Mouse (Mus musculus): ENCODE measurements around the gene Crlf3. TPM values are rescaled to one million over a fixed set of nuclear protein-coding genes. Genes with fewer than 3 reads are reported as not detected.
"Not testable (repeated sequence)": the region's sequence is repeated elsewhere in the genome, so short reads cannot be mapped to it uniquely, and the experiment has no call there.

The Crlf3 gene
- polyA plus RNA-seq, 1 experiment from 2014 or later: 15.8 TPM

DNA sequence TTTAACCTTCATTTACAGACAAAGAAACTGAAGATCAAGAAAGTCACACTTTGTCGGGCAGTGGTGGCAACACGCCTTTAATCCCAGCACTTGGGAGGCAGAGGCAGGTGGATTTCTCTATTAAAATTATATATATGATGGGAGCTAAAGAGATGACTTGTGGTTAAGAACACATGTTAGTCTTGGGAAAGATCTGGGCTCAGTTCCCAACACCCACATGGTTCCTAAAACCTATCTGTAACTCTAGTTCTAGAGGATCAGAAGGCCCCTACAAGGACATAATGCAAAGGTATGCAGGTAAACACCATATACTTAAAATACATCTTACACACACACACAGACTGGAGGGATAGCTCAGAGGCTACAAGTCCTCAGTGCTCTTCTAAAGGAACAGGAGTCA lies 9.8 kb downstream of the Crlf3 start:
- H3K4me2 ChIP-seq (ENCODE audit: low read length): no peak overlapping the region
- 96% methylated on average over 2 of the region's 2 CpGs for WGBS
- no peak overlapping the region for H3K27ac ChIP-seq (ENCODE audit: low read length)
- no peak overlapping the region for H3K9ac ChIP-seq (replicated peaks; ENCODE audit: low read depth, low read length)
- ATAC-seq: no peak
- no peaks in the 10 kb centered on the region for H3K27me3 ChIP-seq (replicated peaks; ENCODE audit: control insufficient read depth, insufficient read depth, low read length)
- no peaks in the 10 kb centered on the region for H3K4me1 ChIP-seq (replicated peaks; ENCODE audit: control insufficient read depth, insufficient read depth, low read length)
- no peaks in the 10 kb centered on the region for H3K9me3 ChIP-seq (ENCODE audit: control insufficient read depth, low read length)
- no peaks in the 10 kb centered on the region for H3K36me3 ChIP-seq (ENCODE audit: control insufficient read depth, insufficient read depth)
- no peak overlapping the region for H3K4me3 ChIP-seq (replicated peaks; ENCODE audit: low read length)

DNA sequence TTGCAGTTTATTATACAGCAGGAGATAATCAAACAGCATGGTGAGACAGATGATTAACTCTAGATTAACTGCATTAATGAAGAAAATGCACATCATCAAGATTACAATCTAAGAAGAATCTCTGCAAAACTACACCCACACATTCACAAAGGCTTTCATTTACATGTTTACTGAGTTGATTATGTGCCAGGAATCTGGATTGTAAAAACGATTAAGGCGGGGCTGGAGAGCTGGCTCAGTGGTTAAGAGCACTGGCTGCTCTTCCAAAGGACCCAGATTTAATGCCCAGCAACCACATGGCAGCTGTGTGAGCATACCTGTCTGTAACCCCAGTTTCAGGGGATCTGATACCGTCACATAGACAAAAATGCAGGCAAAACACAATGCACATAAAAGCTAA lies 11.0 kb downstream of the Crlf3 start:
- Histone ChIP-seq H3K27me3 (replicated peaks; ENCODE audit: control insufficient read depth, insufficient read depth, low read length) (no peaks in the 10 kb centered on the region), H3K9ac (replicated peaks; ENCODE audit: low read depth, low read length) (no peak overlapping the region), H3K4me1 (replicated peaks; ENCODE audit: control insufficient read depth, insufficient read depth, low read length) (no peaks in the 10 kb centered on the region), H3K4me3 (replicated peaks; ENCODE audit: low read length) (no peak overlapping the region), H3K4me2 (ENCODE audit: low read length) (no peak overlapping the region), H3K27ac (ENCODE audit: low read length) (no peak overlapping the region), H3K9me3 (ENCODE audit: control insufficient read depth, low read length) (no peaks in the 10 kb centered on the region), H3K36me3 (ENCODE audit: control insufficient read depth, insufficient read depth) (no peaks in the 10 kb centered on the region)
- 44% methylated on average over 3 of the region's 3 CpGs for WGBS
- ATAC-seq: no peak

DNA sequence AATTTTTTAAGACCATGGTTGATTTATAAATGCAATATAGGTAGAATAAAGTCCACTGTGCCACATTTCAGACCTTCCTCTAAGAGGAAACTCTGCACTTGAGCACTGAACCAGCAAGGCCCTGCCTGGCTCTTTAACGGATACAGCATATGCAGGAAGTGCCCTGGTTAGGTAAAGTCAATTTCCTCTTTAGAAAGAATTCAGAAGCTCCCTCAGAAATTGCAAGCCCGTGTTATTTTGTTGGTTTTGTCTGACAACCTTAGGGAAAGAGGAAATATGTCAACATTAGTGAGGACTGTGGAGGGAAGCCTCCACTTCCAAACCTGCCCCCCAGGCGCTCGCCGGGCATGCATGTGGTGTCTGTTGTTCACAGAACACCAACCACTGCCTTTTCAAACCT lies 13.2 kb downstream of the Crlf3 start:
- Histone ChIP-seq H3K36me3 (ENCODE audit: control insufficient read depth, insufficient read depth) (no peaks in the 10 kb centered on the region), H3K9ac (replicated peaks; ENCODE audit: low read depth, low read length) (no peak overlapping the region), H3K27ac (ENCODE audit: low read length) (no peak overlapping the region), H3K27me3 (replicated peaks; ENCODE audit: control insufficient read depth, insufficient read depth, low read length) (no peaks in the 10 kb centered on the region), H3K4me2 (ENCODE audit: low read length) (no peak overlapping the region), H3K4me1 (replicated peaks; ENCODE audit: control insufficient read depth, insufficient read depth, low read length) (no peaks in the 10 kb centered on the region), H3K9me3 (ENCODE audit: control insufficient read depth, low read length) (no peaks in the 10 kb centered on the region), H3K4me3 (replicated peaks; ENCODE audit: low read length) (no peak overlapping the region)
- 86% methylated on average over 5 of the region's 5 CpGs for WGBS
- no peak for ATAC-seq

GRCm38 (mm10) chr11:80066373-80066772 lies 14.4 kb downstream of the Crlf3 start:
- not testable (repeated sequence) for H3K4me1 ChIP-seq (replicated peaks; ENCODE audit: control insufficient read depth, insufficient read depth, low read length); H3K4me2 ChIP-seq (ENCODE audit: low read length); H3K9me3 ChIP-seq (ENCODE audit: control insufficient read depth, low read length); H3K9ac ChIP-seq (replicated peaks; ENCODE audit: low read depth, low read length); ATAC-seq; H3K27me3 ChIP-seq (replicated peaks; ENCODE audit: control insufficient read depth, insufficient read depth, low read length); H3K4me3 ChIP-seq (replicated peaks; ENCODE audit: low read length); H3K36me3 ChIP-seq (ENCODE audit: control insufficient read depth, insufficient read depth); H3K27ac ChIP-seq (ENCODE audit: low read length)
- 89% methylated on average over 4 of the region's 4 CpGs for WGBS

GRCm38 (mm10) chr11:80062159-80062558 lies 18.6 kb downstream of the Crlf3 start:
- Histone ChIP-seq H3K27me3 (replicated peaks; ENCODE audit: control insufficient read depth, insufficient read depth, low read length) (no peaks in the 10 kb centered on the region), H3K4me2 (ENCODE audit: low read length) (no peak overlapping the region), H3K4me1 (replicated peaks; ENCODE audit: control insufficient read depth, insufficient read depth, low read length) (no peaks in the 10 kb centered on the region), H3K4me3 (replicated peaks; ENCODE audit: low read length) (no peak overlapping the region), H3K27ac (ENCODE audit: low read length) (no peak overlapping the region), H3K9ac (replicated peaks; ENCODE audit: low read depth, low read length) (no peak overlapping the region), H3K9me3 (ENCODE audit: control insufficient read depth, low read length) (no peaks in the 10 kb centered on the region), H3K36me3 (ENCODE audit: control insufficient read depth, insufficient read depth) (no peaks in the 10 kb centered on the region)
- WGBS: 13% methylated on average over 4 of the region's 4 CpGs
- ATAC-seq: 0 out of 2 replicates have a peak, but pooled peaks have one; percentile 33

DNA sequence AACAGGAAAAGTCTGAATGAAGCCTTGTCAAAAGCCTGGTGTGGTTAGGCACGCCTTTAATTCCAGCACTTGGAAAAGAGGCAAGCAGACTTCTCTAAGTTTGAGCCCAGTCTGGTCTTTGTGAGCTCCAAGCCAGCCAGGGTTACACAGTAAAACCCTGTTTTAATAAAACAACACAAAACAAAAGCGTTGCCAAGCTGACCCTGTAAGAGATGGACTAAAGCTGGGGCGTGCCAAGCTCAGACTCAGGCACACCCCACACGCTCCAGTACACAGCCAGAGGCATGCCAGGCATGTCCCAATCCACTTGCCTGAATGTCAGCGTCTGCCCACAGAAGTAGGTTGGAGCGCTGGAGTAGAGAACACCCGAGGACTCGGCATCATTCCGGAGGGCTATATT lies 24.6 kb downstream of the Crlf3 start:
- Histone ChIP-seq H3K4me2 (ENCODE audit: low read length) (no peak overlapping the region), H3K9me3 (ENCODE audit: control insufficient read depth, low read length) (no peaks in the 10 kb centered on the region), H3K27me3 (replicated peaks; ENCODE audit: control insufficient read depth, insufficient read depth, low read length) (no peaks in the 10 kb centered on the region), H3K9ac (replicated peaks; ENCODE audit: low read depth, low read length) (no peak overlapping the region), H3K4me1 (replicated peaks; ENCODE audit: control insufficient read depth, insufficient read depth, low read length) (no peaks in the 10 kb centered on the region), H3K27ac (ENCODE audit: low read length) (no peak overlapping the region), H3K36me3 (ENCODE audit: control insufficient read depth, insufficient read depth) (no peaks in the 10 kb centered on the region), H3K4me3 (replicated peaks; ENCODE audit: low read length) (no peak overlapping the region)
- WGBS: 78% methylated on average over 9 of the region's 9 CpGs
- no peak for ATAC-seq

DNA sequence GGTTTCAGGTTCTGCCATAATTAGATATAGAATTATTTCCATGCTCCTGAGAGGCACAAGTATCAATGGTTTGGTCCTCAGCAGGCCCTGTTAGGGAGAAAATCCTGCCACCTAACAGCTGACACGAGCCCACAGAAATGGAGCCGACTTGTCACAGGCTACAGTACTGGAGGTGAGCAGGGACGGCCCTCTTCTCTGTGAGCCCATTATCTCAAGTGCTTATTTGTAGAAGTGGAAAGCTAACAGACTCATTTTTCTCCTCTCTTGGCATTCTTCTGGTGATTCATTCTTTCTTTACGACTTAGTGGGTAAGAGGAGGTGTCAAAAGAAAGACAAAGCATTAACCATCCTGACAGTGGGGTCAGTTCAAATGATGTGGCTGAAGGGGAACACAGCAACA lies 26.1 kb downstream of the Crlf3 start:
- 81% methylated on average over 4 of the region's 4 CpGs for WGBS

GRCm38 (mm10) chr11:80053171-80053570 lies 27.6 kb downstream of the Crlf3 start:
- no peaks in the 10 kb centered on the region for H3K27me3 ChIP-seq (replicated peaks; ENCODE audit: control insufficient read depth, insufficient read depth, low read length)
- no peaks in the 10 kb centered on the region for H3K9me3 ChIP-seq (ENCODE audit: control insufficient read depth, low read length)
- no peak overlapping the region for H3K4me3 ChIP-seq (replicated peaks; ENCODE audit: low read length)
- H3K27ac ChIP-seq (ENCODE audit: low read length): no peak overlapping the region
- H3K4me2 ChIP-seq (ENCODE audit: low read length): no peak overlapping the region
- peaks cover under 1% of the 10 kb centered on the region; the same call in 1 of the 2 replicates for H3K36me3 ChIP-seq (ENCODE audit: control insufficient read depth, insufficient read depth)
- H3K4me1 ChIP-seq (replicated peaks; ENCODE audit: control insufficient read depth, insufficient read depth, low read length): no peaks in the 10 kb centered on the region
- 93% methylated on average over 5 of the region's 5 CpGs for WGBS
- H3K9ac ChIP-seq (replicated peaks; ENCODE audit: low read depth, low read length): no peak overlapping the region
- no peak for ATAC-seq

More for the DNA sequence above, 26.1 kb downstream of the Crlf3 start:
- H3K27ac ChIP-seq (ENCODE audit: low read length): no peak overlapping the region
- H3K36me3 ChIP-seq (ENCODE audit: control insufficient read depth, insufficient read depth): no peaks in the 10 kb centered on the region
- no peak overlapping the region for H3K9ac ChIP-seq (replicated peaks; ENCODE audit: low read depth, low read length)
- no peaks in the 10 kb centered on the region for H3K27me3 ChIP-seq (replicated peaks; ENCODE audit: control insufficient read depth, insufficient read depth, low read length)
- no peaks in the 10 kb centered on the region for H3K4me1 ChIP-seq (replicated peaks; ENCODE audit: control insufficient read depth, insufficient read depth, low read length)
- no peaks in the 10 kb centered on the region for H3K9me3 ChIP-seq (ENCODE audit: control insufficient read depth, low read length)
- ATAC-seq: no peak
- no peak overlapping the region for H3K4me3 ChIP-seq (replicated peaks; ENCODE audit: low read length)
- H3K4me2 ChIP-seq (ENCODE audit: low read length): no peak overlapping the region

DNA sequence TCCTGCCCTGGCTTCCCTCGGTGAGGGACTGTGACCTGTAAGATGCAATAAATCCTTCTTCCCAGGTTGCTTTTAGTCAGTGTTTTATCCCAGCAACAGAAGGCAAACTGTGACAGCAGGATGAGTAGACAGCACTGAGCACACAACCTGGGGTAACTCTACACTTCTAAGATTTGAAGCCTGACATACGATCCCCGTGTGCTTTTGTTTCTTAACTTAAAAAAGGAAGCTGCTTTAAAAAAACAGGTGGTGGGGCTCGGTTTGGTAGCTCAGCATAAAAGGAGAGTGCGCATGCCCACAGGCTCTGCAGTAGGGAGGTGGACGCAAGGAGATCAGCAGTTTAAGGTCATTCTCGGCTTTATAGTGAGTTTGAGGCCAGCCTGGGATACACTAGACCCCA lies 28.3 kb downstream of the Crlf3 start:
- no peak overlapping the region for H3K4me2 ChIP-seq (ENCODE audit: low read length)
- H3K4me3 ChIP-seq (replicated peaks; ENCODE audit: low read length): no peak overlapping the region
- H3K4me1 ChIP-seq (replicated peaks; ENCODE audit: control insufficient read depth, insufficient read depth, low read length): no peaks in the 10 kb centered on the region
- H3K36me3 ChIP-seq (ENCODE audit: control insufficient read depth, insufficient read depth): peaks cover 2% of the 10 kb centered on the region; the same call in 1 of the 2 replicates
- WGBS: 80% methylated on average over 7 of the region's 7 CpGs
- no peak for ATAC-seq
- no peaks in the 10 kb centered on the region for H3K27me3 ChIP-seq (replicated peaks; ENCODE audit: control insufficient read depth, insufficient read depth, low read length)
- H3K27ac ChIP-seq (ENCODE audit: low read length): no peak overlapping the region
- no peaks in the 10 kb centered on the region for H3K9me3 ChIP-seq (ENCODE audit: control insufficient read depth, low read length)
- no peak overlapping the region for H3K9ac ChIP-seq (replicated peaks; ENCODE audit: low read depth, low read length)

- H3K27ac ChIP-seq (ENCODE audit: low read length): no peak overlapping the region
- H3K27me3 ChIP-seq (replicated peaks; ENCODE audit: control insufficient read depth, insufficient read depth, low read length): no peaks in the 10 kb centered on the region
- no peaks in the 10 kb centered on the region for H3K9me3 ChIP-seq (ENCODE audit: control insufficient read depth, low read length)
- 81% methylated on average over 2 of the region's 2 CpGs for WGBS
- no peak overlapping the region for H3K9ac ChIP-seq (replicated peaks; ENCODE audit: low read depth, low read length)
- H3K4me2 ChIP-seq (ENCODE audit: low read length): no peak overlapping the region
- no peak overlapping the region for H3K4me3 ChIP-seq (replicated peaks; ENCODE audit: low read length)
- H3K4me1 ChIP-seq (replicated peaks; ENCODE audit: control insufficient read depth, insufficient read depth, low read length): no peaks in the 10 kb centered on the region
- peaks cover 2% of the 10 kb centered on the region; the same call in 1 of the 2 replicates for H3K36me3 ChIP-seq (ENCODE audit: control insufficient read depth, insufficient read depth)
- no peak for ATAC-seq
Observed at GRCm38 (mm10) chr11:80050088-80050487, 30.7 kb downstream of the Crlf3 start.

Measured in forebrain, embryonic 16.5 days (tissue).